Comparison of ENCODE assay signal across 26 mouse cellular contexts in the genomic region with DNA sequence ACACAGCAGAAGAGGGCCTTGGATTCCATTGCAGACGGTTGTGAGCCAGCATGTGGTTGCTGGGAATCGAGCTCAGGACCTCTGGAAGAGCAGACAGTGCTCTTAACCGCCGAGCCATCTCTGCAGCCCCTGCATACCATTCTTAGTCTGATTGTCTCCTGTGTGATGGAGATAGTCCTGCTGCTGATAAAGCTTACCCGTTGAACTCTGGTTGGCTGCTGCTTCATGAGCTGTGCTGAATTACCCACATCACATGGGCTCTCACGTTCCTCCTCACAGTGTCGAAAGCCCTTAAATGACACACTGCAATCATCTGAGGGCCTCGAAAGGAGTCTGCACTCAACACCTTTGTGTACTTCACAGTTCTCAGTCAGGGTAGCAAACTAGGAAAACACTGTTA.
DNase-seq lines count a peak whose midpoint lies in the region; ATAC-seq lines count a peak whose summit lies in the region.
"Had no signal": no experiment of that assay in that cellular context is flagged by ENCODE, and none has a peak within 500 bp of the region (broad histone marks: within the 10 kb centered on the region; RNA-seq: fewer than 3 reads in every experiment).

No protein-coding gene starts in this region.

- H3K27ac ChIP-seq in intestine, embryonic 14.5 days (ENCODE audit: low read depth) = no peak overlapping the region
- no peak overlapping the region for H3K27ac ChIP-seq in intestine, embryonic 15.5 days
- H3K27ac ChIP-seq in brown adipose tissue, adult 24 weeks (replicated peaks; ENCODE audit: low read depth, low read length) = peak overlapping the region; percentile 40
- H3K27ac ChIP-seq: forebrain, embryonic 10.5 days; forebrain, embryonic 13.5 days; hindbrain, embryonic 10.5 days; hindbrain, embryonic 13.5 days had no signal

- WGBS in intestine, embryonic 14.5 days = 60% methylated on average over 8 of the region's 8 CpGs
- 63% methylated on average over 8 of the region's 8 CpGs for WGBS in intestine, embryonic 15.5 days

- H3K9ac ChIP-seq in intestine, embryonic 14.5 days (ENCODE audit: low read length) = no peak overlapping the region
- H3K9ac ChIP-seq in intestine, embryonic 15.5 days = no peak overlapping the region
- H3K9ac ChIP-seq: forebrain, embryonic 13.5 days; hindbrain, embryonic 13.5 days had no signal

- no peaks in the 10 kb centered on the region for H3K36me3 ChIP-seq in intestine, embryonic 14.5 days (ENCODE audit: control insufficient read depth, insufficient read depth, low read length)
- H3K36me3 ChIP-seq in intestine, embryonic 15.5 days = no peaks in the 10 kb centered on the region
- H3K36me3 ChIP-seq: forebrain, embryonic 10.5 days; hindbrain, embryonic 10.5 days; hindbrain, embryonic 13.5 days had no signal

- no peaks in the 10 kb centered on the region for H3K27me3 ChIP-seq in intestine, embryonic 14.5 days (replicated peaks; ENCODE audit: control insufficient read depth, insufficient read depth, low read length)
- H3K27me3 ChIP-seq in intestine, embryonic 15.5 days (replicated peaks) = no peaks in the 10 kb centered on the region
- H3K27me3 ChIP-seq: CH12.LX; forebrain, embryonic 13.5 days; hindbrain, embryonic 13.5 days had no signal

- H3K9me3 ChIP-seq in intestine, embryonic 14.5 days (ENCODE audit: control insufficient read depth, low read length) = no peaks in the 10 kb centered on the region
- H3K9me3 ChIP-seq in intestine, embryonic 15.5 days = no peaks in the 10 kb centered on the region
- H3K9me3 ChIP-seq: forebrain, embryonic 10.5 days; forebrain, embryonic 13.5 days; hindbrain, embryonic 10.5 days; hindbrain, embryonic 13.5 days had no signal

- H3K4me1 ChIP-seq in intestine, embryonic 14.5 days (replicated peaks; ENCODE audit: control insufficient read depth, insufficient read depth, low read length) = peaks cover 14% of the 10 kb centered on the region; the same call in 1 of the 2 replicates
- no peaks in the 10 kb centered on the region for H3K4me1 ChIP-seq in intestine, embryonic 15.5 days (replicated peaks)
- peaks cover 12% of the 10 kb centered on the region for H3K4me1 ChIP-seq in brown adipose tissue, adult 24 weeks (ENCODE audit: control insufficient read depth, insufficient read depth, insufficient read length, low read length)
- H3K4me1 ChIP-seq: forebrain, embryonic 13.5 days had no signal

- no peak overlapping the region for H3K4me3 ChIP-seq in intestine, embryonic 14.5 days (ENCODE audit: low read depth, low read length)
- H3K4me3 ChIP-seq in intestine, embryonic 15.5 days (replicated peaks) = no peak overlapping the region
- H3K4me3 ChIP-seq in brown adipose tissue, adult 24 weeks (ENCODE audit: insufficient read depth, low read depth, low read length) = no peak overlapping the region
- H3K4me3 ChIP-seq: forebrain, embryonic 10.5 days; forebrain, embryonic 13.5 days; hindbrain, embryonic 10.5 days; hindbrain, embryonic 13.5 days had no signal

- H3K4me2 ChIP-seq in intestine, embryonic 14.5 days (ENCODE audit: low read length) = no peak overlapping the region
- no peak overlapping the region for H3K4me2 ChIP-seq in intestine, embryonic 15.5 days (replicated peaks)
- H3K4me2 ChIP-seq: forebrain, embryonic 13.5 days; hindbrain, embryonic 13.5 days had no signal

- peak; percentile 85 for DNase-seq in heart, adult 11 months
- DNase-seq in heart, adult 18-20 months = no peak
- DNase-seq in intestine, embryonic 14.5 days (ENCODE audit: low spot score) = peak; percentile 15
- DNase-seq in ES-CJ7 (ENCODE audit: low read depth, low spot score) = peak; percentile 67
- DNase-seq in kidney, postnatal 4 days = no peak
- DNase-seq: adrenal gland, adult 2 months; adrenal gland, postnatal 14 days; B cell, adult 2 months; cerebellum, adult 11-12 months; cerebellum, adult 8-10 months; cerebellum, postnatal 10 days; cerebellum, postnatal 36 days; gastrocnemius, postnatal 14 days; heart, postnatal 10 days; heart, postnatal 36 days; kidney, adult 11 months; kidney, adult 8-10 months had no signal

- ATAC-seq in intestine, embryonic 14.5 days (replicated peaks; ENCODE audit: low FRiP score, low TSS enrichment, low read depth) = no peak
- ATAC-seq in intestine, embryonic 15.5 days = no peak
- ATAC-seq: forebrain, embryonic 13.5 days; forebrain, embryonic 16.5 days; hindbrain, embryonic 16.5 days had no signal

Comparison
In these comparisons a context has a peak if more than half of its experiments do, and no peak if none do; other contexts are left out.
1. DNase-seq: peak in heart, adult 11 months (single experiment), intestine, embryonic 14.5 days (single experiment) and ES-CJ7 (single experiment); none in heart, adult 18-20 months (0 of 2) and kidney, postnatal 4 days (0 of 2).